10 mouse cellular contexts compared by ENCODE assay signal in genomic region chr5:114538021-114538405, GRCm38 (mm10). TPM values are rescaled to one million over a fixed set of nuclear protein-coding genes. Genes with fewer than 3 reads are reported as not detected.
DNase-seq lines count a peak whose midpoint lies in the region; ATAC-seq and TF ChIP-seq lines count a peak whose summit lies in the region.
"Had no signal": no experiment of that assay in that cellular context is flagged by ENCODE, and none has a peak within 500 bp of the region (broad histone marks: within the 10 kb centered on the region; RNA-seq: fewer than 3 reads in every experiment).

No protein-coding gene starts in this region.

- H3K4me3 ChIP-seq in cortical plate, adult 2 months (ENCODE audit: insufficient read depth, low read length): 0 out of 2 replicates have a peak overlapping the region, but pooled peaks have one; percentile 14
- H3K4me3 ChIP-seq in forebrain, embryonic 12.5 days (replicated peaks): no peak overlapping the region
- H3K4me3 ChIP-seq in kidney, adult 2 months (ENCODE audit: insufficient read depth, low read depth, low read length): no peak overlapping the region
- peak overlapping the region; percentile 41 for H3K4me3 ChIP-seq in midbrain, embryonic 10.5 days
- H3K4me3 ChIP-seq: erythroblast, embryonic 14.5 days; liver, embryonic 13.5 days had no signal

- TF ChIP-seq POLR2A in cortical plate, adult 2 months (IDR thresholded peaks at IDR 0.05; ENCODE audit: extremely low read depth, insufficient read depth, low read length): no peak
- no peak for TF ChIP-seq POLR2A in kidney, adult 2 months (IDR thresholded peaks at IDR 0.05; ENCODE audit: low read depth, low read length)

- 7% methylated on average over 8 of the region's 8 CpGs for WGBS in forebrain, embryonic 12.5 days
- WGBS in kidney, adult 2 months: 31% methylated on average over 8 of the region's 8 CpGs
- WGBS in midbrain, embryonic 10.5 days: 18% methylated on average over 8 of the region's 8 CpGs

- peaks cover 64% of the 10 kb centered on the region for H3K27me3 ChIP-seq in forebrain, embryonic 12.5 days
- H3K27me3 ChIP-seq in kidney, adult 2 months (replicated peaks; ENCODE audit: control insufficient read depth, insufficient read depth, low read length): no peaks in the 10 kb centered on the region
- peaks cover 76% of the 10 kb centered on the region for H3K27me3 ChIP-seq in midbrain, embryonic 10.5 days (ENCODE audit: low read depth, poor library complexity, severe bottlenecking)

- H3K36me3 ChIP-seq in forebrain, embryonic 12.5 days (replicated peaks): no peaks in the 10 kb centered on the region
- no peaks in the 10 kb centered on the region for H3K36me3 ChIP-seq in kidney, adult 2 months (ENCODE audit: control insufficient read depth, insufficient read depth, low read length)
- no peaks in the 10 kb centered on the region for H3K36me3 ChIP-seq in midbrain, embryonic 10.5 days
- H3K36me3 ChIP-seq: liver, embryonic 13.5 days had no signal

- peak overlapping the region; percentile 35 for H3K4me2 ChIP-seq in forebrain, embryonic 12.5 days
- H3K4me2 ChIP-seq: liver, embryonic 13.5 days had no signal

- no peak overlapping the region for H3K9ac ChIP-seq in forebrain, embryonic 12.5 days
- H3K9ac ChIP-seq: liver, embryonic 13.5 days had no signal

- no peak; the same call in 1 of the 2 replicates for ATAC-seq in forebrain, embryonic 12.5 days (ENCODE audit: low FRiP score)
- no peak for ATAC-seq in monocyte, adult 5-6 weeks (replicated peaks; ENCODE audit: insufficient number of reproducible peaks, low FRiP score, low TSS enrichment, poor library complexity, severe bottlenecking)

- H3K27ac ChIP-seq in cortical plate, adult 2 months (ENCODE audit: insufficient read depth, low read length): no peak overlapping the region
- H3K27ac ChIP-seq in forebrain, embryonic 12.5 days: peak overlapping the region; percentile 59; the same call in 1 of the 2 replicates
- H3K27ac ChIP-seq in kidney, adult 2 months (ENCODE audit: insufficient read depth, low read depth, low read length): no peak overlapping the region
- H3K27ac ChIP-seq in midbrain, embryonic 10.5 days (replicated peaks): peak overlapping the region; percentile 50
- H3K27ac ChIP-seq: liver, embryonic 13.5 days had no signal

- no peaks in the 10 kb centered on the region for H3K4me1 ChIP-seq in cortical plate, adult 2 months (ENCODE audit: control insufficient read depth, insufficient read depth, low read length)
- peaks cover 35% of the 10 kb centered on the region for H3K4me1 ChIP-seq in forebrain, embryonic 12.5 days
- no peaks in the 10 kb centered on the region for H3K4me1 ChIP-seq in kidney, adult 2 months (ENCODE audit: control insufficient read depth, insufficient read depth, low read length)
- peaks cover 46% of the 10 kb centered on the region for H3K4me1 ChIP-seq in midbrain, embryonic 10.5 days
- H3K4me1 ChIP-seq: liver, embryonic 13.5 days had no signal

- peak; percentile 33 for DNase-seq in kidney, adult 2 months
- DNase-seq in midbrain, embryonic 10.5 days (ENCODE audit: low spot score): no peak
- DNase-seq in ovary, postnatal 10 days (ENCODE audit: low spot score): no peak
- DNase-seq in ovary, postnatal 14 days (ENCODE audit: low spot score): no peak
- DNase-seq in adrenal gland, postnatal 25 days: no peak
- DNase-seq: liver, embryonic 13.5 days had no signal

- H3K9me3 ChIP-seq in forebrain, embryonic 12.5 days: no peaks in the 10 kb centered on the region
- no peaks in the 10 kb centered on the region; the same call in 1 of the 2 replicates for H3K9me3 ChIP-seq in midbrain, embryonic 10.5 days (replicated peaks)
- H3K9me3 ChIP-seq: liver, embryonic 13.5 days had no signal

- no peak for TF ChIP-seq CTCF in cortical plate, adult 2 months (IDR thresholded peaks at IDR 0.05; ENCODE audit: extremely low read depth, insufficient read depth, low read length)
- no peak for TF ChIP-seq CTCF in kidney, adult 2 months (conservative IDR thresholded peaks at IDR 0.05; ENCODE audit: insufficient read depth, insufficient read length, low read depth, low read length)

RNA-seq across cellular contexts. Expression of gene Fam222a, which starts 29.8 kb away (rescaled TPM):
- 5.2 and 7.3 TPM in 2 replicates for polyA plus RNA-seq in cortical plate, adult 2 months (2012; rRNA removed)
- polyA plus RNA-seq in forebrain, embryonic 12.5 days (2016; fragmentation: Nextera tagmentation; extraction: Ambion mirVana): 6.9 and 10.2 TPM in 2 replicates
- polyA plus RNA-seq in kidney, adult 2 months (2012; rRNA removed): 4.9 and 5.5 TPM in 2 replicates
- polyA plus RNA-seq in midbrain, embryonic 10.5 days (2016; fragmentation: Nextera tagmentation; extraction: Ambion mirVana): 4.0 and 5.1 TPM in 2 replicates
- 0.75 TPM in 1 of 3 replicates, not detected in the others for total RNA-seq in monocyte, adult 5-6 weeks (2017)
- total RNA-seq in adrenal gland, postnatal 25 days (2021): 26.9 and 39.8 TPM in 2 replicates

Comparison
In these comparisons a context has a peak if more than half of its experiments do, and no peak if none do; other contexts are left out.
1. H3K27ac ChIP-seq: peak in forebrain, embryonic 12.5 days (single experiment) and midbrain, embryonic 10.5 days (single experiment); none in cortical plate, adult 2 months (single experiment) and kidney, adult 2 months (single experiment).
2. H3K4me3 ChIP-seq: peak in cortical plate, adult 2 months (single experiment) and midbrain, embryonic 10.5 days (single experiment); none in forebrain, embryonic 12.5 days (single experiment) and kidney, adult 2 months (single experiment).